Mouse (Mus musculus): Measurements from ENCODE around the gene Slc44a1. TPM values are rescaled to one million over a fixed set of nuclear protein-coding genes. Genes with fewer than 3 reads are reported as not detected.

Slc44a1 gene
- polyA plus RNA-seq, 1 experiment from 2014 or later = 16.2 TPM

DNA sequence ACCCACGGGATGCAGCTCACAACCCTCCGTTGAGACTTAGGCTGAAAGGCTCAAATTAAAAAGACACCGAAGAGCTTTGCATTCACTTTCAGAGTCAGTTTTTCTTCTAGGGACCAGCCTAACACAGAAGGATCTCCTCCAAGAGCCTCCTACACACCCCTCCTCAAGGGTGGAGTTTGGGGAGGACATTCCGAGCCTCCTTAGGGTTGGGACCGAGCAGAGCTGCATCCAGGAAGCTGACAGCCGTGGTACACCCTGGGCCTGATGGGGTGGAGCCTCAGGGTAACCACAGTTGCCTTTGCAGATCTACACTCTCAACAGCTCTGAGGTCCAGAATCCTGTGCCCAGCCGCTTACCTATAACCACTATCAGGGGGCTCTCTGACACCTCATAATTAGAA is 23.3 kb upstream of the Slc44a1 start:
- 77% methylated on average over 7 of the region's 7 CpGs for WGBS
- H3K4me2 ChIP-seq (ENCODE audit: low read depth, low read length, severe bottlenecking) = no peak overlapping the region
- ATAC-seq (replicated peaks; ENCODE audit: low FRiP score) (no peak), DNase-seq (ENCODE audit: low spot score) (no peak)
- no peak overlapping the region for H3K9ac ChIP-seq (ENCODE audit: low read length)
- H3K4me3 ChIP-seq (ENCODE audit: low read depth, low read length) = no peak overlapping the region
- H3K27ac ChIP-seq (ENCODE audit: low read depth, low read length) = no peak overlapping the region
- H3K4me1 ChIP-seq (replicated peaks; ENCODE audit: control insufficient read depth, insufficient read depth, low read length) = no peaks in the 10 kb centered on the region
- no peaks in the 10 kb centered on the region for H3K27me3 ChIP-seq (ENCODE audit: control insufficient read depth, insufficient read depth, low read length)
- H3K36me3 ChIP-seq (ENCODE audit: control insufficient read depth, insufficient read depth, low read length) = no peaks in the 10 kb centered on the region
- no peaks in the 10 kb centered on the region for H3K9me3 ChIP-seq (ENCODE audit: control insufficient read depth, low read length)

DNA sequence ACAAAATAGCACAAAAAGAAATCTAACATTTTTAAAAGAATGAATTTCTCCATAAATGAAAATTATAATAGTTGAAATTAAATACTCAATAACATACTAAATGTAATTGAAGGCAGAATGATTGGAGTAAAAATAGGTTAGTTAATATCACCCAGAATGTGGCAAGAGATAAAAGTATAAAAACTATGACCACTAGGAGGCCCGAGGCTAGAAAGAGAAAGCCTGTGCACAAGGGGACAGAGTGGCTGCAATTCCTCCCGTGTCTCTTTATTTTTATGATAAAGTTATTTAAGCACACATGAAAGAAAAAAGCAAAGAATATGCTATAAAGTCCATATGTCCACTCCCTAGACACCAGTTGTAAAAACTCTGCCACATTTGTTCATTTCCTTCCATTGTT is 17.4 kb upstream of the Slc44a1 start:
- Histone ChIP-seq H3K27me3 (ENCODE audit: control insufficient read depth, insufficient read depth, low read length) (no peaks in the 10 kb centered on the region), H3K27ac (ENCODE audit: low read depth, low read length) (no peak overlapping the region), H3K4me3 (ENCODE audit: low read depth, low read length) (no peak overlapping the region), H3K4me2 (ENCODE audit: low read depth, low read length, severe bottlenecking) (no peak overlapping the region), H3K9ac (ENCODE audit: low read length) (no peak overlapping the region), H3K9me3 (ENCODE audit: control insufficient read depth, low read length) (no peaks in the 10 kb centered on the region), H3K4me1 (replicated peaks; ENCODE audit: control insufficient read depth, insufficient read depth, low read length) (no peaks in the 10 kb centered on the region), H3K36me3 (ENCODE audit: control insufficient read depth, insufficient read depth, low read length) (no peaks in the 10 kb centered on the region)
- WGBS = 80% methylated on average over 2 of the region's 2 CpGs
- DNase-seq (ENCODE audit: low spot score) (no peak), ATAC-seq (replicated peaks; ENCODE audit: low FRiP score) (no peak)

DNA sequence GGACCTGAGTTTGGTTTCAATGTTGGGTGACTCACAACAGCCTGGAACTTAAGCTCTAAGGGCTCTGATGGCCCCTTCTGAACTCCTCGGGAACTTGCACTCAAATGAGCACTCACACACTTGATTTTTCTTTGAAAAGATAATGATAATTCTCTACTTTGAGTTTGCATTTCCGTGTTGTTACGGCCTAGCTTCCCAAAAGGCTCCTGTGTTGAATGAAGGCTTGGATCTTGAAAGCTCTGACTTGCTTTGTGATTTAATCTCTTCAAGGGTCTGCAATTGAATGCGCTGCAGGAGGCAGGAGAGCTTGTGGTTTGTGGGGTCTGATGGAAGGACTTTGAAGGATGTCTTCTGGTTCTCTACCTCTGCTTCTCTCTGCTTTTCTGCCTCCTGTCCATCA is 13.1 kb upstream of the Slc44a1 start:
- no peak for DNase-seq (ENCODE audit: low spot score)
- H3K4me2 ChIP-seq (ENCODE audit: low read depth, low read length, severe bottlenecking) = no peak overlapping the region
- H3K9ac ChIP-seq (ENCODE audit: low read length) = no peak overlapping the region
- no peak overlapping the region for H3K27ac ChIP-seq (ENCODE audit: low read depth, low read length)
- no peaks in the 10 kb centered on the region for H3K27me3 ChIP-seq (ENCODE audit: control insufficient read depth, insufficient read depth, low read length)
- ATAC-seq (replicated peaks; ENCODE audit: low FRiP score) = no peak
- H3K36me3 ChIP-seq (ENCODE audit: control insufficient read depth, insufficient read depth, low read length) = no peaks in the 10 kb centered on the region
- H3K4me1 ChIP-seq (replicated peaks; ENCODE audit: control insufficient read depth, insufficient read depth, low read length) = no peaks in the 10 kb centered on the region
- WGBS = 64% methylated on average over 4 of the region's 4 CpGs
- no peaks in the 10 kb centered on the region for H3K9me3 ChIP-seq (ENCODE audit: control insufficient read depth, low read length)
- H3K4me3 ChIP-seq (ENCODE audit: low read depth, low read length) = no peak overlapping the region

DNA sequence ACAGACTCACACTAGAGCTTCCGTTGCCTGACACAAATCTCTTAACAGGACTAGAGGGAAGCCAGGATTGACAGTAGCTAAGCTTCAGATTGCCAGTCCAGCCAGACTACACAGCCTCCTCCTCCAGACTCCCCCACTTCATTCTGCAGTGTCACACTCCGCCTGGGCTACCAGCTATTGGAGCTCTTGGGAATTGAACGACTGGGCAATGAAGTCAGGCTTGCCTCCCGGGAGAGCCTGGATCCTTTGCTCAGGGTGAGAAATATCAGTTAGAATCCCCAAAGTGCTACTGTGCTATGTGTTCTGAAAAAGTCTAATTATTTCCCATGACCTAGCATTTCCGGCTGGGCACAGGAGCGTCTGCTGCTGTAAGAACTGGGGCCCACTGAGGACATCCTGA is 9.7 kb upstream of the Slc44a1 start:
- Histone ChIP-seq H3K36me3 (ENCODE audit: control insufficient read depth, insufficient read depth, low read length) (no peaks in the 10 kb centered on the region), H3K9ac (ENCODE audit: low read length) (no peak overlapping the region), H3K9me3 (ENCODE audit: control insufficient read depth, low read length) (no peaks in the 10 kb centered on the region), H3K4me1 (replicated peaks; ENCODE audit: control insufficient read depth, insufficient read depth, low read length) (no peaks in the 10 kb centered on the region), H3K4me3 (ENCODE audit: low read depth, low read length) (no peak overlapping the region), H3K27me3 (ENCODE audit: control insufficient read depth, insufficient read depth, low read length) (no peaks in the 10 kb centered on the region), H3K4me2 (ENCODE audit: low read depth, low read length, severe bottlenecking) (no peak overlapping the region), H3K27ac (ENCODE audit: low read depth, low read length) (no peak overlapping the region)
- 79% methylated on average over 6 of the region's 6 CpGs for WGBS
- DNase-seq (ENCODE audit: low spot score) = no peak
- ATAC-seq (replicated peaks; ENCODE audit: low FRiP score) = no peak

DNA sequence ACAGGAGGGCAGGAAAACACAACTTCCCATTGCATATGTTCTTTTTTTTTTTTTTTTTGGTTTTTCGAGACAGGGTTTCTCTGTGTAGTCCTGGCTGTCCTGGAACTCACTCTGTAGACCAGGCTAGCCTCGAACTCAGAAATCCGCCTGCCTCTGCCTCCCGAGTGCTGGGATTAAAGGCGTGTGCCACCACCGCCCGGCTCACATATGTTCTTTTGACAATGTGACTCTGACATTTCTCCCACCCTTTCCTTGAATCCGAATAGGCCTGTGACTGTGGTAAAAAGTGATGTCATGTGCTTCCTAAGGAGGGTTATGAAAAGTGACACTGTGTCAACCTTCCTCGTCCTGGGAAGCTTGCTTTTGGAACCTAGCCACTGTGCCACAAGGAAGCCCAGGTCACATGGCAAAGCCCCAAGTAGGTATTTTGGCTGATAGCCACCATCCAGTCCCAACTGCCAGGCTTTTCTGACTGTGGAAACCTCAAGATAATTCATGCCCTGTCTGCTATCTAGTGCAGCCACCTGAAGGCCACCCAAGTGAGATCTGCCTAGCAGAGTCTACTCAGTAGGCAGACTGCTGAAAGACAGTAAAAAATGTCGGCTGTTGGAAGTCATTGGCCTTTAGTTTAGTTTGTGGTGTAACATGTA is 8.5 kb upstream of the Slc44a1 start:
- 92% methylated on average over 7 of the region's 10 CpGs for whole genome bisulfite sequencing
- no peaks in the 10 kb centered on the region for H3K36me3 ChIP-seq (ENCODE audit: control insufficient read depth, insufficient read depth, low read length)
- ATAC-seq (replicated peaks; ENCODE audit: low FRiP score) (no peak), DNase-seq (ENCODE audit: low spot score) (no peak)
- no peak overlapping the region for H3K27ac ChIP-seq (ENCODE audit: low read depth, low read length)
- H3K9me3 ChIP-seq (ENCODE audit: control insufficient read depth, low read length) = no peaks in the 10 kb centered on the region
- H3K27me3 ChIP-seq (ENCODE audit: control insufficient read depth, insufficient read depth, low read length) = no peaks in the 10 kb centered on the region
- H3K9ac ChIP-seq (ENCODE audit: low read length) = no peak overlapping the region
- H3K4me2 ChIP-seq (ENCODE audit: low read depth, low read length, severe bottlenecking) = no peak overlapping the region
- no peak overlapping the region for H3K4me3 ChIP-seq (ENCODE audit: low read depth, low read length)
- H3K4me1 ChIP-seq (replicated peaks; ENCODE audit: control insufficient read depth, insufficient read depth, low read length) = no peaks in the 10 kb centered on the region

DNA sequence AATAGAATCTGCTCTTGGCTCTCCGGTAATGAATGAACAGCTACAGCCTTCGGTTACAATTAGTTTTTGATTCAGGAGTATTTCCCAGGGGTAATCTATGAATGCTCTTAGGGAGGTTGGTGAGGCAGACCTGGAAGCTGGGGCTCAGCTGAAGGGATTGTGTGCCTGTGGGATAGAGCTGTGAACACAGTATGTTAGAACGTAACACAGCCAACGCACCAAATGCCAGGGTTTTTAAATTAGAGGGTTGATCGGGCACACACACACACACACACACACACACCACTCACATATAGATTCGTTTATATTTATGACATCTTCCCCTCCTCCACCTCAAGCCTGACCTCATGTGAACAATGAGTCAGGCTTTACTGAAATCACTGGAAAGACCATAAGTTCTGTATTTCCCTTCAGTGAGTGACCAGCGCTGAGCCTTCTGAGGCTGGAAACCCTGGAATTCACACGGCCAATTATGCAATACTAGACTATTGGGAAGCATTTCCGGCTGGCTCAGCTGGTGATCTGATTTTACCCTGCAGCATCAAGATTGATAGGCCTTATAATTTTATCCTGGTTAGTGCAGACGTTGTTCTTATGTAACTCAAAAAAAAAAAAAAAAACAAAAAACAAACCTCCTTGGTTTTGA is 3.0 kb upstream of the Slc44a1 start:
- DNase-seq (ENCODE audit: low spot score) = no peak
- no peaks in the 10 kb centered on the region for H3K36me3 ChIP-seq (ENCODE audit: control insufficient read depth, insufficient read depth, low read length)
- 86% methylated on average over 10 of the region's 10 CpGs for WGBS

DNA sequence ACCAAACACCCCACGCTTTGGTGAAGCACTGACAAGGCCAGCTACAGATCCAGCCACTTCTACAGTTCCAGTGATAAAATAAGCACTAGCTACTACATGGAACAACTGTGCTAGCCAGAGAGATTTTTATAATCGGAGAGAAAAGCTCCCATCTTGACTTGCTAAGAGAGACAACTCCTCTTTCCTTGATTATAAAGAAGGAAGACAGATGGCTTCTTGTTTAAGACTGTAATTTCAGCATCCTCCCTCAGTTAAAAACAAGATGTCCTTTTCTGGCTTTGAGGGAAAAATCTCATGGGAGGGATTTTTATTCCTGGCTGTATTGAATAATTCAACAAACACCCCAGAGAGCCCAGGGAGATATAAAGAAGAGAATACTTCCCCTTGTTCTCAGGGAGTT is 1.8 kb upstream of the Slc44a1 start:
- H3K4me2 ChIP-seq (ENCODE audit: low read depth, low read length, severe bottlenecking) = no peak overlapping the region
- WGBS = 90% methylated on average over 2 of the region's 2 CpGs

More for the DNA sequence above, 3.0 kb upstream of the Slc44a1 start:
- Histone ChIP-seq H3K4me2 (ENCODE audit: low read depth, low read length, severe bottlenecking) (no peak overlapping the region), H3K27me3 (ENCODE audit: control insufficient read depth, insufficient read depth, low read length) (no peaks in the 10 kb centered on the region; the same call in 1 of the 2 replicates), H3K9ac (ENCODE audit: low read length) (no peak overlapping the region), H3K4me1 (replicated peaks; ENCODE audit: control insufficient read depth, insufficient read depth, low read length) (0 out of 2 replicates have a peak, but pooled peaks cover 2% of the 10 kb centered on the region), H3K4me3 (ENCODE audit: low read depth, low read length) (no peak overlapping the region), H3K9me3 (ENCODE audit: control insufficient read depth, low read length) (no peaks in the 10 kb centered on the region), H3K27ac (ENCODE audit: low read depth, low read length) (no peak overlapping the region)
- ATAC-seq (replicated peaks; ENCODE audit: low FRiP score) = no peak

DNA sequence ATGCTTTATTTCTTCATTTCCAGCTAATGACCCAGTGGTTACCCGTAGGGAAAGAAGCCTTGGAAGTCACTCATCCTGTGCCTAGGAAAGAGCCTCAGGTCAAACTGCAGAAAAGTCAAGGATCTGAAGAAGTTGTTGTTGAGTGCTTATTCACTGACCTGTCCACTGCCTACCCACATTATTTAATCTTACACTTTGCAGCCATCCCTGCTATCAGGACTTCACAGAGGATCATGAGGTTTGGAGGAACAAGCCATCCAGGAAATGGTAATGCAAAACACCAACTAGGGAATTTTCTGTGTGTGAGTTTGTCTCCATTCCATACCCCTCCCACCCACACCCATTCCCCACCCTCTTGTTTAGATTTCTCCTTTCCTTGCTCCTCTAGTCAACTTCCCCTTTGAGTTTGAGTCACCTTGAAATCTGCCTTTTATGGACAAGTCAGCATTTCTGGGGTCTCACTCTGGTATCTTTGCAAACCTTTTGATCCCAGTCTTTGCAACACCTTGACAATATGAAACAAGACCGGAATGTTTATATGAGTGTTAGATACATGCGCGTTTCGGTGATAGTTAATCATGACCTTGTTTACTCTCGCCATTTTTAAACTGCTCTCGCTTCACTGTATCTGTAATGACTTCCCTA is 1.3 kb upstream of the Slc44a1 start:
- DNase-seq (ENCODE audit: low spot score) (no peak), ATAC-seq (replicated peaks; ENCODE audit: low FRiP score) (no peak)
- H3K9ac ChIP-seq (ENCODE audit: low read length) = no peak overlapping the region
- no peaks in the 10 kb centered on the region for H3K36me3 ChIP-seq (ENCODE audit: control insufficient read depth, insufficient read depth, low read length)
- WGBS = 88% methylated on average over 7 of the region's 7 CpGs
- no peaks in the 10 kb centered on the region; the same call in 1 of the 2 replicates for H3K27me3 ChIP-seq (ENCODE audit: control insufficient read depth, insufficient read depth, low read length)
- no peak overlapping the region for H3K4me2 ChIP-seq (ENCODE audit: low read depth, low read length, severe bottlenecking)
- no peaks in the 10 kb centered on the region for H3K9me3 ChIP-seq (ENCODE audit: control insufficient read depth, low read length)
- no peak overlapping the region for H3K27ac ChIP-seq (ENCODE audit: low read depth, low read length)
- 0 out of 2 replicates have a peak, but pooled peaks cover 2% of the 10 kb centered on the region for H3K4me1 ChIP-seq (replicated peaks; ENCODE audit: control insufficient read depth, insufficient read depth, low read length)
- H3K4me3 ChIP-seq (ENCODE audit: low read depth, low read length) = no peak overlapping the region

More for the DNA sequence above, 1.8 kb upstream of the Slc44a1 start:
- DNase-seq (ENCODE audit: low spot score) (no peak), ATAC-seq (replicated peaks; ENCODE audit: low FRiP score) (no peak)
- Histone ChIP-seq H3K27me3 (ENCODE audit: control insufficient read depth, insufficient read depth, low read length) (no peaks in the 10 kb centered on the region; the same call in 1 of the 2 replicates), H3K9ac (ENCODE audit: low read length) (no peak overlapping the region), H3K9me3 (ENCODE audit: control insufficient read depth, low read length) (no peaks in the 10 kb centered on the region), H3K4me1 (replicated peaks; ENCODE audit: control insufficient read depth, insufficient read depth, low read length) (0 out of 2 replicates have a peak, but pooled peaks cover 2% of the 10 kb centered on the region), H3K4me3 (ENCODE audit: low read depth, low read length) (no peak overlapping the region), H3K36me3 (ENCODE audit: control insufficient read depth, insufficient read depth, low read length) (no peaks in the 10 kb centered on the region), H3K27ac (ENCODE audit: low read depth, low read length) (no peak overlapping the region)

Measured in forebrain, embryonic 11.5 days (tissue).